Mouse (Mus musculus): ENCODE measurements around the gene Cd59a.
"Not testable (repeated sequence)": the region's sequence is repeated elsewhere in the genome, so short reads cannot be mapped to it uniquely, and the experiment has no call there.

The Cd59a gene

DNA sequence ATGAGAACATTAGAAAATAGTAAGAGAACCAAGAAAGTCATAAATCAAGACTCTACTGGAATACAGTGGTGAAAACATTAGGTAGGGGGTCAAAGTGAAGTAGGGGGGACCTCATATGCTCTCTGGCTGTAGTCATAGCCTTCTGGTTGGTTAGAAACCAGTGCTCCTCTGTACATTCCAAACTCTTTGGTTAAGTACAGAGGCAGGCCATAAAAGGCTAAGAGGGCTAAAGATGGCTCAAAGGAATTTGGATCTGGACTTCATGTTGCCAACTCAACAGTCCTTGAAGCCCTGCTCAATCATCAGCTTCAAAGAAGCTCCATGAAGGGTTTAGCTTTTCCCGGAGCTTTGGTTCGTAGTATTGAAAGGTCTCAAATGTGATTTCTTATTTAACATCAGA is 13.4 kb downstream of the Cd59a start:
- DNase-seq (ENCODE audit: low spot score in 2 of 2) = not testable (repeated sequence)

DNA sequence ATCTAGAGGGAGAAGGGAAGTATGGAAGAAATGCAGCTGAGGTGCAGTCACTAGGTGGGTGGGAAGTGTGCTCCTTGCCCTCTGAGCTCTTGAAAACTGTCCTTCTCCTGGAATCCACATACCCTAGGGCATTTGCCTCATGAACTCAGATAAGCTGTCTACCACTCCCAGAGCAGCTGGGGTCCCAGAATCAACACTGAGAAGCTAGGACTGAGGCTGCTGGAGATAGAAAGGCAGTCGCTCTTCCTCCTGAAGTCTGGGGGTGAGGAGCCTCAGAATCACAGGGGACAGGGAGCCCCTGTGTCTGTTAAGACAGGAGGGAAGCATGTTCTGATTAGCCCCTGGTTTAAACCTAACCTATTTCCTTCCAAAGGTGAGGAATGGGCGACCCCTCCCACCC is 13.9 kb downstream of the Cd59a start:
- DNase-seq (ENCODE audit: low spot score in 2 of 2) = no peak

DNA sequence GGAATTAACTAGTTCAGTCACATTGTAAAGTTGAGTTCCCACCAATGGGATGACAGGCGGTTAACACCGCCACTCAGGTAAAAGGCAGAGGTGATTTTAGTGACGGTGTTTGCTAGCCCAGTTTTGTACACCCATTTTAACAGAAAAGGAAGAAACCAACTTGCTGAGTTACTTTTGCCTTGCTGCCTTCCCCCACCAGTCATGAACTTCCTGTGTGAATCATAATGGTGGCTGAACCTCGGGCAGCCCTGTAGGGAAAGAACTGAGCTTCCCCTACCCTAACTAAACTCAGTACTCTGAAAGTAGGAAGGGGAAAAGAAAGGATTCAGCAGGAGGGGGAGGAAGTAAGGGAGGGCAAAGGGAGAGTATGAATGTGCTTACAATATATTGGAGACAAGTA is 14.4 kb downstream of the Cd59a start:
- DNase-seq (ENCODE audit: low spot score in 2 of 2) = no peak

DNA sequence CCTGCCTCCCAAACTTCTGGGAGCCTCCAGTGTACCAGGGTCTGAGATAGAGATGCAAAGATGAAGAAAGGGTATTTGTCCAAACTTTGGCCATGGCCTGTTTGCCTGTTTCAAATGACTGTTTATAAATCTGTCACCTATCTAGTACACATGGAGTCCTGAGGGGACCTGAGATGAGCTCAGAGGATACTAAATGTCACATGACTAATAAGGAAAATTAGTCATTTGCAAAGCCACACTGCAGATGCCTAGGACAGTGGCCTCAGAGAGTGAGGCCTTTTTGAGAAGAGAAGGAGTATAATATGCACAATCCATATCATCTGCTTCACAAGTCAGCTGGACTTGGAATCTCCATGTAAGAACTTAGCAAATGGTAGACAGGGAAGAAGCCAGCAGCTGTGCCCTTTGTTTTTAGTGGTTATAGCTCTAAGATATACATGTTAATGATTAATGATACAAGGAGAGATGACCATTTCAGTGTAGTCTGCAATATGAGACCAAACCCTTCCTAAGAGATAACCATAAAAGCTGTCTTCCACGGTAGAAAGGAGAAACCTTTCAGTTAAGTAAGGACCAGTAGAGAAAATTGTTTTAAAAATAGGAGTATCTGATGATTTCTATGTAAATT is 15.7 kb downstream of the Cd59a start:
- DNase-seq (ENCODE audit: low spot score in 2 of 2) = not testable (repeated sequence)

DNA sequence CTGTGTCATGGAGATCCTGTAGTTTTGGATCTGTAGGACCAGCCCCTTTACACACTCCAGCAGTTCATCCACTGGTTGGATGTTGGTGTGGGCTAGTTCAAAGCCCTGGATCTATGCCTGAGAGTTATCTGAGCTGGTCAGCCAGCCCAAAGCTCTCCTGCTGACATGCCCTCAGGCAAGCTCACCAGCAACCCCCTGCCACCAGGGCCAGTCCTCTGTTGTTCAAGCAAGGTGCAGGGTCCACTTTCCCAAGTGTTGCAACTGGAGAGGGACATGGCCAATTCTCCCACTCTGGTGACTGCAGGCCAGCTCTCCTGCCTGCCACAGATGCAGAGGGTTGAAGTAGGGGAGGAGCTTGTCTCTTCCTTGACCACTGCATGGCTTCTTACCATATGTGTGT is 18.0 kb downstream of the Cd59a start:
- not testable (repeated sequence) for DNase-seq (ENCODE audit: low spot score in 2 of 2)

DNA sequence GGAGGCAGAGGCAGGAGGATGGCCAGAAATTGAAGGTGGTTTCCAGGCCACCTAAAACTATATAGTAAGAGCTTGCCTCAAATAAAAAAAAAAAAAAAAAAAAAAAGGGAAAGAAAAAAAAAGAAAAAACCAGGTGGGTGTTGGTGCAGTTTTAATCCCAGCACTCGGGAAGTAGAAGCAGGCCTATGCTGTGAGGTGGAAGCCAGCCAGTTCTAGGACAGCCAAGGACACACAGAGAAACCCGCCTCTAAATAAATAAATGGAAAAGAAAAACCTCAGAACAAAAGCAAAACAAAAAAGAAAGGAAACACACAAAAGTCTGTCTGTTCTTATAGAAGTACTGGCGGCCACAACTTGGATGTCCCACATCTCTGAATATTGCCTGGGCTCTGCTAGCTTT is 19.3 kb downstream of the Cd59a start:
- no peak for DNase-seq (ENCODE audit: low spot score in 2 of 2)

DNA sequence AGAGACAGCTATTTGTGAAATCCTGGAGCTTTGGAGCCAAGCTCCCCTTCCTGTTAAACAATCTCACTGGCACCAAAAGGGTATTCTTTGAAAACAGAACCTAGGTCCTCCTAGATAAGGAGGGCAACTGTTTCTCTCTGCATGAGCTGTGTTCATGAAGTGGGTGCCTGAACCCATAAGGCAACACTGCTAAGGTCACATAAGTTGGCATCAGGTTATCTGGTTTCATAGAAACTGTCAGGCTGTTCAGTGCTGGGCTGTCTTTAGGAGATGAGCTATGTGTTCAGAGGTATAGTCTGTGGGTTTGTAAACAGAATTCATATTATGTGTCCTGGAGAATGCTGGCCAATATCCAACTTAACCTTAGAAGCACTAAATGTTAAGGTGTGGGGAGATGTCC is 21.6 kb downstream of the Cd59a start:
- DNase-seq (ENCODE audit: low spot score in 2 of 2) = not testable (repeated sequence)

DNA sequence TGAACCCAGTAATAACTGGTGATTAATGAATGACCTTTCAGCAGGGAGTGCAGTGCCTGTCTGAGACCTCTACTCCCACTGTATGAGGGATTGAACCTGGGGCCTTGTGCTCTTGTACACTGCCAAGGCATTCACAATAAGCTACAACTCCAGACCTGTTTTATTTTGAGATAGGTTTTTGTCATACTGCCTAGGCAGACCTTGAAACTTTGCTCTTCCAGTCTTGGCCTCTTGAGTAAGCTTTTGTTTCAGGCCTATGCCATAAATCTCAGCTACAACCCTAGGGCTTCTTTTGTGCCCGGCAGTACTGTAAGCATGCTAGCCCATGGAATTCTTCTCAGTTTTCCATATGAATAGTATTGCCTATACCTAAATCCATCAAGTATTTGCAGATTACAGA is 23.5 kb downstream of the Cd59a start:
- DNase-seq (ENCODE audit: low spot score in 2 of 2) = no peak

DNA sequence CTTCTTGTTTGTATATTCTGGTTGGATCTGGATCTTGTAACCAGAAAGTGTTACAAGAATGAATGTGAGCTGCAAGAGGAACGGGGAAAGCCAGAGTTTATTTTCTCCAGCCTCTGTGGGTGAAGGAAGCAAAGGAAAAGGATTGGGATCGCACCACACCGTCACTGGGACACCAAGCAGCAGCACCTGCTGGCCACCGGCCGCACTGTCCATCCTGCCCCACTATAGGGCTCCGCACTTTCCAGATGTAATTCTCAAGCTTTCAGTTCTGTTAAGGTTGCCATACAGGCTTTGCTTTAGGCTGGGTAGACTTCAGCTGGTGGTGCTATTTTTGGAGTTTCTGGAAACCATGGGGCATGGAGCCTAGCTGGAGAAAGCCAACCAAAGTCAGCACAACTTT is 24.7 kb downstream of the Cd59a start:
- DNase-seq (ENCODE audit: low spot score in 2 of 2) = no peak

DNA sequence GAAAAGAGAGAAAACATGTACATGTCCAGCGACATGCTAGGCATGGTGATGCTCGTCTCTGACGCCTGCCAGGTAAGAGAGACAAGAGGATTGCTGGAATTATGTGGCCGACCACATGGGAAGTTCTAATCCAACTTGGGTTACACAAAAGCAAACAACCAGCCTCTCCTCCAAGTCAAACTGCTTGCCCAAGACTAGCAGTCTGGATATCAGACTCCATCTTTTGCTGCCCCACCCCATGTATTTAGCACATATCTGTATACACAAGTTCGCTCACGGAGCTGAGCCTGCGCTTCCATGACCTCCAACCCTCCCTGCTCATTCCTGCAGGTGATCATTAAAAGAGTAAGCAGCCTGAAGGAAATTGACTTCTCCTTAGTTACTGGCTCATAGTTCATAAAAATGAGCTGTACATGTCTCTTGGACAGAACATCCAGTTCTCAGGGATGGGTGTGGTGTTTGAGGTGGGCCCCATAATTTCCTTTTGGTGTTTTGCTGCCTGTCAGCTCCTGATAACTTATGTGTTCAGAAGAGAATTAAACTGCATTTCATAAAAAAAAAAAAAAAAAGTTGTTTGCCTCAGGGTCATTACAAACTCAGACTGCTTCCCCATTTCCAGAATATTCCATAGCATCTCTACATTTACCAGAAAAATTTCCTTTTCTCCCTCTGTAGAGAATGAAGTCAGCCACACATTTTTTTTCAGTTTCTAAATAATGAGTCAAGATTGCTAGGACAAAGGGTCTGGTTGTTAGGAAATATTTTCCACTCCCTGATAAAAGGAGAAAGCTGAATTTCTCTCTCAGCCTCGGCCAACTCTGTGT is 26.3 kb downstream of the Cd59a start:
- no peak for DNase-seq (ENCODE audit: low spot score in 2 of 2)

DNA sequence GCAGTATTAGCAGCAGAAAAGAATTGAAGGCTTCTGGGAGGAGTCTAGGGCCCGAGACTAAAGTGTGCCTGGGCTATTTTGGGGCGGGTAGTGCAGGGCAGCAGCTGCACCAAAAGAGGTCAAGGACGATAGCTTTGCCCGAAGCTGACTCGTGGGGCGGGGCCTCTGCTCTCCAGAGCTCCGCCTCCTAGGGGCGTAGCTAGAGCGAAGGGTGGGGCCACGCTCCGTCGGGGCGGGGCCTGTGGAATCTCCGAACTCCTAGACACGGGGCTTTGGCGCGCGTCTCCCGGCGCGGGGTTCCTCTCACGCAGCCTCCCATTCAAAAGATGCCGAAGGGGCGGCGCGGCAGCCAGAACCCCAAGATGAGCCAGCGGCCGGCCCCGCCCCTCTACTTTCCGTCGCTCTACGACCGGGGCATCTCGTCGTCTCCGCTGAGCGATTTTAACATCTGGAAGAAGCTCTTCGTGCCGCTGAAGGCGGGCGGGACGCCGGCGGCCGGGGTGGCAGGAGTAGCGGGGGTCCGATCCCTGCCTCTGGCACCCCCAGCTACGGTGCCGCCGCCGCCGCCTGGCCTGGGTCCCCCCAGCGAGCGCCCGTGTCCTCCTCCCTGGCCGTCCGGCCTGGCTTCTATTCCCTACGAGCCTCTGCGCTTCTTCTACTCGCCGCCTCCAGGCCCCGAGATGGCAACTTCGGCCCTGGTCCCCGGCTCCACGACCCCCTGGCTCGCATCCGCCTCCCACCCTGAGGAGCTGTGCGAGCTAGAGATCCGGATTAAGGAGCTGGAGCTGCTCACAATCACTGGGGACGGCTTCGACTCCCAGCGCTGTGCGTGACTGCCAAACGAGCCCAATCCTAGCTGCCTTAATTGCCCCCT is 27.1 kb downstream of the Cd59a start, which contains the start of gene A930018P22Rik:
A930018P22Rik (plus strand) TSS at position 265 of the 874 bp plus-strand sequence.
- peak; percentile 90 to 91 for DNase-seq (ENCODE audit: low spot score in 2 of 2)

DNA sequence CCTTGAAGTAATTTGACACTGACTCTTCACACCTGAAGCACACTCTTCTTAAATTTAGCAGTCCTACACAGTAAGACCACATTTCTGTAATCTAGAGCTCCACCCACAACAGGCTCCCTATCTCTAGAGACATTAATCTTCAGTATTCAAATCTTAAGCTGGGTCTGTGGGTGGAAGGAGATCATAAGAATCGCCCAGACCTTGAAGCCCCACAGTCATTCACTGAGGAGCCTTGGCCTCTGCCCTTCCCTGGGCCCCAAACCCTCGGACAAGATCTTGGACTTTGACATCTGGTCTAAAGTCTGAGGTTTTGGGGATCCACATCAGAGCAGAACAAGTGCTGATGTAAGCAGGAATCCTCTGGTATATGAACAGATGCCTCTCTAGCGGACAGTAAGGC is 27.9 kb downstream of the Cd59a start:
- no peak for DNase-seq (ENCODE audit: low spot score in 2 of 2)

DNA sequence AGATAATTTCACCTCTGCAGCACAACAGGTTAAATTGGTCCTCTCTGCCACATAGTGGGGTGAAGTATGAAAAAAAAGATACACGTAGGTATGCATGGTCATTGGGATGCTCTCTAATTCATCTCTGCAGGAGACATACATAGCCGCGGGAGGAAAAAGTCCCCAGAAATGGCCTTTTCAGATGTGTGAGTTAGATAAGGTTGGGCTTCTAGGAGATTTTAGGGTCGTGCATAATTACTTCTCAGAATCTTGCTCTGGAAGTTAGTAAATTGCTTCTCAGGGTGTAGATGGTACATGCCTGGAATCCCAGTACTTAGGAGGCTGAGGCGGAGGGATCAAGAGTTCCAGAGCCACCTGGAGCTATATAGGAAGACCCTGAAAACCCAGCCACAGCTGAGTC is 28.5 kb downstream of the Cd59a start:
- no peak for DNase-seq (ENCODE audit: low spot score in 2 of 2)

DNA sequence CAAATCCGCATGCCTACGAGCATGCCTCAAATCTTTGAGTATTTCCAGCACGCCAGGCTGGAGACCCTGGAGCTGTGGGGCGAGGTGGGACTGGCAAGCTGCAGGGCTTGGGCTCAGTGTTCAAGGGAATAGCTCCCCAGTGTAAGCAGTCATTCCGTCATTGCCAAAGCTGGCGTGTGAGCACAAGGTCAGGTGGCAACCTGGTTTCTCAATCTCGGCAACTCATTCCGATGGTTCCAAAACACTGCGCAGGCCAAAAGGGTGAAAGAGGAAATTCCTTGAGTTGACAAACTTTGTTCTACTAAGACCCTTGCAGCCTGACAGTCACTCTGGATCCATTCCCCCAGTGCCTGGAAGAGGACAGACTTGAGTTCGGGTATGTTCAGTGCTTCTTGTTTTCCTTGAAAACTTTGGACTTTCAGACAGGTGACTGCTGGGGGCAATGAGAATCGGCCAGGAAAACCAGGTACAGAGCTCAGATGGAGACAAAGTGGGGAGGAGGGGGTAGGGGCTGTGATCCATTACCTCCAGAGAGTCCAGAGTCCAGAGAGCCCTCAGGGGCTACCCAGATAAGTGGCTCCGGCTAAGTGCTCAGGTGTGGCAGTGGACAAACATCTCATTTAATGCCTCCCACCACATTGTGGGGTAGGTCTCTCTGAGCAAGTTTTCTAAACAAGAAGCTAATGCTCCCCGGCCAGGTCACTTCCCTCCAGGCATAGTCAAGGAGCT is 33.4 kb downstream of the Cd59a start:
- no peak for DNase-seq (ENCODE audit: low spot score in 2 of 2)

DNA sequence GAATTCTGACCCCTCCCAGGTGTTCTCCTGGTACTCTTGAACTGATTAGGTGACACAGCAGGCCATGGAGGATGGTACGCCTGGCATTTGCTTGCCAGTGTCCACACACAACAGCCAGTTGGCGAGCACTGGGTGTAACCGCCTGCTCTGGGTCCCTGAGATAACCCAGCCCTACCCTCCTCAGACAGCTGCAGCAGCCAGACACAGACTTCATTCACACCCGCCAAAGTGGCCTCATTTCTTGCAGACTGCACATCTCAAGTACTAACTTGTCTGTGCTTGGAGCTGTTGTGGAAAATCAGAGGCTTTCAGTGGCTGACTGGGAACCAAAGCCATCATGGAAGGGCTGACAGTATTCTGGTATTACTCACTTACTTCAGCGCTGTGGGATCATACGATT is 34.6 kb downstream of the Cd59a start:
- peak in 1 of 2 experiments; percentile 46 for DNase-seq (ENCODE audit: low spot score in 2 of 2)

DNA sequence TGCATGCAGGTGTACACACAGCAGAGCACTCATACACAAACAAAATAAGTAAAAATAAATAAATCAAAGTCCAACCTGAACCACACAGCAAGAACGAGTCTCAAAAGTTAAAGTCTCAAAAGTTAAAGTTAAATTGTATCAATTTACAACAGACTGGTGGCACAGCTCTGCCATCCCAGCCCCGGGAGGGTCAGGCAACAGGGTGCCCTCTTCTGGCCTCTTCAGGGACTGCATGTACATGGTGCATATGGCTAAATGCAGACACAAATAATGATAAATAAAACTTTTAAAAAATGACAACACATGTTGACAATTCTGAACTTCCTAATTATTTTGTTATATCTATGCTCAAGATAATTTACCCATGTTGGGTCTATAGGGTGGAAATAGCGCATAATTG is 35.4 kb downstream of the Cd59a start:
- DNase-seq (ENCODE audit: low spot score in 2 of 2) = no peak

DNA sequence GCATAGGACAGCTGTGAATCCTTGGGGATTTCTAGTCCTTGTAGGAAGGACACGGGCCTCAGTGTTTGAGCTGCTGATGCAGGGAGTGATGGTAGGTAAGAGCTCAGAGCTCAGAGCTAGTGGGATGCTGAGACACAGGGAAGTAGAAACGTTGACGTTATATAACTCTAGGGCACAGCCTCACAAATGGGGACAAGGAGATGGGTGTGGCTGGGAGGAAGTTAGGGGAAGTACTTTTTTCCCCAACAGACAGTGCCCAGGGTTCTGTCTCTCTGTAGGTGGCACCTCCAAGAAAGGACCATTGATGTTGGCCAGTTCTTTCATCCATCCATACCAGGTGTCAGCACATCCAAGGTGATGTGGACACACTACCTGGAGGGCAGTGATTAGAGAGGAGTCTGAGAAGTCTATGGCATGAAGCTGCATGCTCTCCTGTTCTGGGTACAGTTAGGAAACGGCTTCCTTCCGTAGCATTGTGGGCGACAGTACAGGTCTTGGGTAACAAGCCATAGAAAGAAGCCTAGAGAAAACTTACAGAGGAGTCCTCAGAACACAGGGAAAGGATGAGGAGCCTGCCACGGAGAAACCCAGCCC is 36.8 kb downstream of the Cd59a start:
- no peak for DNase-seq (ENCODE audit: low spot score in 2 of 2)

DNA sequence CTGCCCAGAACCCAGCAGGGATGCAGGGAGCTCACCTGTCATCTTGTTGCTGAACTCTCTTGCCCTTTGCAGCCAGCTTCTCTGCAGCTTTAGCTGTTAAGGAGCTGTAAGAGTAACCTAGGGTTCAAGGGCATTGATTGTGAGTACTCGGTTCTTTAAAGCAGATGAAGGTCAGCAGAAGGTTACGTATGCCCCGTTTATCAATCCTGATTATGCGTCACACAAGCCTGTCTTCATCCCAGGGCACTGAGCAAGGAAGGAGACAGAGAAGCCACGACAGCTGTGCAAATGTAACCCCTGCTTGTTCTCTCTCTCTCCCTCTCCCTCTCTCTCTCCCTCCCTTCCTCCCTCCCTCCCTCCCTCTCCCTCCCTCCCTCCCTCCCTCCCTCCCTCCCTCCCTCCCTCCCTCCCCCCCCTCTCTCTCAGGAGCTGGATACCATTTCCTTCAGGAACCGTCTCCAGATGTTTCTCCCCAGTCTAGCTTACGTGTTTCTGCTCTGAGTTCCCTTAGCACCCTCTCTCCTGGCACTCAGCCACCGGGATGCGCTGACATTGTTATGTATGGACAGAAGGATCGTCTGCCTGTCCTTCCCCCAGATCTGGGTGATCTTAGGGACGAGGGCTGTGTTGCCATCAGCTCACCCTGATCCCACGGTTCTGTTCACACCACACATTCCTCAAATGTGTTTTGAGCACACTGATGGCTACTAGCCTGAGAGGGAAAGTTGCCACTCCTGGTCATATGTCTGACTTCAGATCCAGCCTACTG is 37.6 kb downstream of the Cd59a start:
- no peak for DNase-seq (ENCODE audit: low spot score in 2 of 2)

DNA sequence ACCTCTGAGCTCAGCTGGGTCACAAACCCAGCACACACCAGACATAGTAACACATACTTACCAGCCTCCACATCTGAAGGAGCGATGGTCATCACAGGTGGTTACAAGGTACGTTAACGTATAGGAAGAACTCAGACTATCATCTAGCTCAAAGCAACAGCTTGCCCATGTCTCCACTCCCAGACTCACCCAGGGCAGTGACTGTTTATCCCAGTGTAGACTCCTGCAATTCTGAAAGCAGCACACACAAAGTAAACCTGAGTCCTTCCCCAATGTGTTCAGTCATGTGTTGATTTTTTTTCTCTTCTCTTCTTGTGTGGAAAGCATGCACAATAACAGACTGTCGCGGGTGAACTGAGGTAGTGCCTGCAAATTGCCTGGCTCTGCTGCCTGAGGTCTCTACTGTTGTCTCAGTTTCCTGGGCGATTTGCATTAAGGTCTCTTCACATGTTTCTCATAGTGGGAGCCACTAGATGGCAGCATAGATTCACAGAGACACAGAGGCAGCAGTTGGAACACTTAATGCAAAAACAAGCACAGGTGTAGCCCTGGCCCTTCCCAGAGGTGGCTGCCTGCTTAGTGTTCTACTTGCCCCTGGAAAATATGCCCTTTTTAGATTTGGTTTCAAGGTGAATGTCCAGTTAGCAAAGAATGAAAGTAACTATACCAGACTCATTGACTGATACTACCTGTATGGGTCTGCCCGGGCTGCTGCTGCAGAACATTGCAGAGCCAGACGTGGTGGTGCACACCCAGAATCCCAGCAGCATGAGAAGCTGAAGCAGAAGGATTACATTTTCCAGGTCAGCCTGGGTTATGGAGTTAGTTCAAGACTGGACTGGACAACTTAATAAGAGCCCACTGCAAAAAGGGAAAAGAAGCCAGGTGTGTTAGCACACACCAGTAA is 38.8 kb downstream of the Cd59a start:
- peak; percentile 76 to 79 for DNase-seq (ENCODE audit: low spot score in 2 of 2)
